Mouse (Mus musculus) mesoderm, embryonic 11.5 days (tissue): ENCODE data around the gene Zfp94.
"Not testable (repeated sequence)": the region's sequence is repeated elsewhere in the genome, so short reads cannot be mapped to it uniquely, and the experiment has no call there.

ENCODE experiments used
- DNase-seq: peaks from one replicate; pipeline ENCODE4 v3.0.0-alpha.2; 2012; ENCODE audit warnings: low read depth, low spot score

Zfp94 gene

GRCm38 (mm10) chr7:24315726-24316566 is 520 bp downstream of the Zfp94 start:
- DNase-seq, result no peak

GRCm38 (mm10) chr7:24300771-24301282 is 15.6 kb downstream of the Zfp94 start, which contains the start of gene Zfp61:
Gene Zfp61, minus strand, starts transcription at chr7:24301232.
- DNase-seq, result peak; percentile 62

GRCm38 (mm10) chr7:24299823-24300481 is 16.5 kb downstream of the Zfp94 start:
- DNase-seq, result no peak

GRCm38 (mm10) chr7:24298973-24299708 is 17.3 kb downstream of the Zfp94 start:
- DNase-seq, result peak; percentile 95

- no peak for DNase-seq
These were observed 17.9 kb downstream of the Zfp94 start for GRCm38 (mm10) chr7:24298635-24298972.

GRCm38 (mm10) chr7:24297361-24298095 is 18.9 kb downstream of the Zfp94 start:
- DNase-seq, result no peak

GRCm38 (mm10) chr7:24296386-24296785 is 20.1 kb downstream of the Zfp94 start:
- DNase-seq, result no peak

GRCm38 (mm10) chr7:24295376-24295775 is 21.1 kb downstream of the Zfp94 start:
- DNase-seq, result no peak

GRCm38 (mm10) chr7:24294763-24295162 is 21.7 kb downstream of the Zfp94 start:
- DNase-seq, result no peak

- no peak for DNase-seq
These were observed 23.2 kb downstream of the Zfp94 start for GRCm38 (mm10) chr7:24293061-24293851.

GRCm38 (mm10) chr7:24291387-24292090 is 24.9 kb downstream of the Zfp94 start:
- no peak for DNase-seq

GRCm38 (mm10) chr7:24290106-24290693 is 26.3 kb downstream of the Zfp94 start:
- no peak for DNase-seq

GRCm38 (mm10) chr7:24288512-24288911 is 28.0 kb downstream of the Zfp94 start:
- no peak for DNase-seq

- no peak for DNase-seq
These were observed 28.8 kb downstream of the Zfp94 start for GRCm38 (mm10) chr7:24287670-24288069.

GRCm38 (mm10) chr7:24286916-24287315 is 29.6 kb downstream of the Zfp94 start:
- no peak for DNase-seq

- no peak for DNase-seq
These were observed 30.4 kb downstream of the Zfp94 start for GRCm38 (mm10) chr7:24286090-24286489.

GRCm38 (mm10) chr7:24280858-24281145 is 35.7 kb downstream of the Zfp94 start:
- DNase-seq, result no peak

- no peak for DNase-seq
These were observed 36.2 kb downstream of the Zfp94 start for GRCm38 (mm10) chr7:24280031-24280857.

- DNase-seq, result not testable (repeated sequence)
These were observed 37.7 kb downstream of the Zfp94 start for GRCm38 (mm10) chr7:24278771-24279170.
